Mouse (Mus musculus) CH12.LX (cell line): ENCODE results near the gene Ptov1.

Source experiments
- CTCF ChIP-seq, 2 experiments: IDR thresholded peaks in 1 of 2; conservative IDR thresholded peaks in 1 of 2; 2 replicates each; pipeline ENCODE4 v1.5.1; 2011 to 2012; ENCODE audit warnings: low read depth in 2 of 2, low read length in 2 of 2, improper control_type of control experiment in 1 of 2, inconsistent platforms in 1 of 2, mild to moderate bottlenecking in 1 of 2, moderate library complexity in 1 of 2
- ELF1 ChIP-seq: IDR thresholded peaks from 2 replicates; pipeline ENCODE4 v1.6.1; 2014; ENCODE audit warnings: low read depth, mild to moderate bottlenecking, inconsistent platforms, low read length, improper control_type of control experiment
- EP300 ChIP-seq: IDR thresholded peaks from 2 replicates; pipeline ENCODE4 v1.6.1; 2011; ENCODE audit warnings: low read length, improper control_type of control experiment
- ETS1 ChIP-seq: conservative IDR thresholded peaks from 2 replicates; pipeline ENCODE4 v1.6.1; 2012; ENCODE audit warnings: low read depth, mild to moderate bottlenecking, inconsistent platforms, low read length, improper control_type of control experiment, moderate library complexity
- GABPA ChIP-seq: IDR thresholded peaks from 2 replicates; pipeline ENCODE4 v1.6.1; 2012; ENCODE audit warnings: low read depth, low read length, improper control_type of control experiment, inconsistent platforms; ENCODE audit not compliant: insufficient replicate concordance
- IRF4 ChIP-seq: IDR thresholded peaks from 2 replicates; pipeline ENCODE4 v1.6.1; 2014; ENCODE audit warnings: low read depth, mild to moderate bottlenecking, inconsistent platforms, low read length, improper control_type of control experiment
- KAT2A ChIP-seq: IDR thresholded peaks from 2 replicates; pipeline ENCODE4 v1.6.1; 2012; ENCODE audit warnings: low read length, improper control_type of control experiment, inconsistent platforms; ENCODE audit not compliant: insufficient replicate concordance
- POLR2A ChIP-seq: IDR thresholded peaks from 2 replicates; pipeline ENCODE4 v1.6.1; 2011; ENCODE audit warnings: low read depth, mild to moderate bottlenecking, improper control_type of control experiment, low read length
- TCF12 ChIP-seq: IDR thresholded peaks from 2 replicates; pipeline ENCODE4 v1.6.1; 2014; ENCODE audit warnings: low read depth, mild to moderate bottlenecking, inconsistent platforms, low read length, improper control_type of control experiment
- USF1 ChIP-seq: IDR thresholded peaks from 2 replicates; pipeline ENCODE4 v1.6.1; 2014; ENCODE audit warnings: low read depth, mild to moderate bottlenecking, inconsistent platforms, low read length, improper control_type of control experiment
- ZC3H11A ChIP-seq: IDR thresholded peaks from 2 replicates; pipeline ENCODE4 v1.6.1; 2012; ENCODE audit warnings: low read depth, mild to moderate bottlenecking, inconsistent platforms, low read length, improper control_type of control experiment

- TF ChIP-seq CTCF (conservative IDR thresholded peaks at IDR 0.05 in 1 of 2, IDR thresholded peaks at IDR 0.05 in 1 of 2; ENCODE audit: low read depth in 2 of 2, low read length in 2 of 2) (no peak), POLR2A (no peak), ZC3H11A (no peak), EP300 (no peak), KAT2A (no peak), GABPA (no peak), USF1 (no peak), ETS1 (no peak), TCF12 (no peak), IRF4 (no peak), ELF1 (no peak)
Observed at GRCm38 (mm10) chr7:44905430-44905829, 35.8 kb upstream of the Ptov1 start.
